ENCODE assay signal across 9 mouse cellular contexts in the genomic region with DNA sequence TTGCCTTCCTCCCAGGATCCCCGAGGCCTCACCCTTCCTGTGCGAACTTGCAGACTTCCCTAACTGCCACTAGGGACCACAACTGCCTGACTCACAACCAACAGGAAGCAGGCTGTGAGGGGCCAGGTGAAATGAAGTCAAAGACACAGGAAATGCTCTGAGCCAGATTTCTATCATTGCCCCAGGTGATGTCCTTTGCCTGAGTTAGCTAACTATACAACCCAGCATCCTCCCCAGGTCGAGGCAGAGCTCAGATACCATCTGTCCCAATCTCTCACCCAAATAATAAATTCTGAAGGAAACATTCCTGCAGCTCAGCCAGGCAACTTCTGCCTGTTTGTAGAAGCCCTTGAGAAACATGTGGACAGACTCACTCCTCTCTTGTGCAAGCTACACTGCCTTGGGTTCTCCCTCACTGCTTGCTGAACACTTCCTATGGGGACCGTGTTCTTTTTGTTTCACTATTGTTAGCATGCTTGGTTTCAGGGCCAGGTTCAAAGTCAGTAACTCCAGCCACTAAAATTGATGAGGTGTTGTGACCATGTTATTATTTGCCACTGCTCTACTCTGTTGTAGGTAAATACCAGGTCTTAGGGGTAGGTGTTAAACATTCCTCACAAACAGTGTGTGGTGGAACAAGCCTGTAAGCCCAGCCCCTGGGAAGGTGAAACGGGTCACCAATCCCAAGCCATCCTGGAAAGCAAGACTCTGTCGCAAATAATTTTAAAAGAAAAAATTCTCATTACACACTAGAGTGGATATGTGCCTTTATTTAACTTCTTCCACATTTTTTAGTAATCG.
DNase-seq lines count a peak whose midpoint lies in the region; ATAC-seq lines count a peak whose summit lies in the region.
"Had no signal": no experiment of that assay in that cellular context is flagged by ENCODE, and none has a peak within 500 bp of the region (broad histone marks: within the 10 kb centered on the region; RNA-seq: fewer than 3 reads in every experiment).

No protein-coding gene starts in this region.

- 0 out of 2 replicates have a peak, but pooled peaks cover 4% of the 10 kb centered on the region for H3K4me1 ChIP-seq in liver, embryonic 15.5 days (replicated peaks)
- H3K4me1 ChIP-seq in forebrain, embryonic 16.5 days (replicated peaks; ENCODE audit: control insufficient read depth, insufficient read depth, low read length), result no peaks in the 10 kb centered on the region
- H3K4me1 ChIP-seq: neural tube, embryonic 12.5 days had no signal

- no peak overlapping the region for H3K9ac ChIP-seq in liver, embryonic 15.5 days
- H3K9ac ChIP-seq in forebrain, embryonic 16.5 days (replicated peaks; ENCODE audit: low read depth, low read length), result no peak overlapping the region
- H3K9ac ChIP-seq: neural tube, embryonic 12.5 days had no signal

- WGBS in liver, embryonic 15.5 days (ENCODE audit: insufficient replicate concordance), result 24% methylated on average over 7 of the region's 7 CpGs
- 78% methylated on average over 7 of the region's 7 CpGs for WGBS in forebrain, embryonic 16.5 days

- H3K9me3 ChIP-seq in liver, embryonic 15.5 days (replicated peaks), result no peaks in the 10 kb centered on the region
- H3K9me3 ChIP-seq in forebrain, embryonic 16.5 days (ENCODE audit: control insufficient read depth, low read length), result no peaks in the 10 kb centered on the region
- H3K9me3 ChIP-seq: neural tube, embryonic 12.5 days had no signal

- peak; percentile 76 for ATAC-seq in CD4-positive, CD25-positive, alpha-beta regulatory T cell, adult 4 months
- ATAC-seq in liver, embryonic 15.5 days (ENCODE audit: insufficient read depth), result peak; percentile 42; the same call in 1 of the 2 replicates
- ATAC-seq in forebrain, embryonic 16.5 days, result no peak

- peak overlapping the region; percentile 59 for H3K27ac ChIP-seq in liver, embryonic 15.5 days (replicated peaks)
- no peak overlapping the region for H3K27ac ChIP-seq in forebrain, embryonic 16.5 days (ENCODE audit: low read length)
- H3K27ac ChIP-seq: neural tube, embryonic 12.5 days had no signal

- H3K4me2 ChIP-seq in liver, embryonic 15.5 days, result no peak overlapping the region; the same call in 1 of the 2 replicates
- H3K4me2 ChIP-seq in forebrain, embryonic 16.5 days (ENCODE audit: low read length), result no peak overlapping the region
- H3K4me2 ChIP-seq: neural tube, embryonic 12.5 days had no signal

- H3K36me3 ChIP-seq in liver, embryonic 15.5 days (replicated peaks), result no peaks in the 10 kb centered on the region
- H3K36me3 ChIP-seq in splenic B cell, adult 2 months (ENCODE audit: control insufficient read depth, insufficient read depth, low read length, poor library complexity, severe bottlenecking), result no peaks in the 10 kb centered on the region
- no peaks in the 10 kb centered on the region for H3K36me3 ChIP-seq in forebrain, embryonic 16.5 days (ENCODE audit: control insufficient read depth, insufficient read depth)
- H3K36me3 ChIP-seq: neural tube, embryonic 12.5 days had no signal

- H3K27me3 ChIP-seq in liver, embryonic 15.5 days, result no peaks in the 10 kb centered on the region
- H3K27me3 ChIP-seq in splenic B cell, adult 2 months (ENCODE audit: control insufficient read depth, insufficient read depth, low read length, poor library complexity, severe bottlenecking), result no peaks in the 10 kb centered on the region
- H3K27me3 ChIP-seq in forebrain, embryonic 16.5 days (replicated peaks; ENCODE audit: control insufficient read depth, insufficient read depth, low read length), result no peaks in the 10 kb centered on the region
- H3K27me3 ChIP-seq: neural tube, embryonic 12.5 days had no signal

- DNase-seq in adrenal gland, postnatal 36 days, result peak; percentile 31 to 53
- peak; percentile 43 for DNase-seq in heart, postnatal 4 days
- peak; percentile 56 for DNase-seq in splenic B cell, adult 2 months (ENCODE audit: low read depth, low spot score)
- no peak for DNase-seq in neural tube, embryonic 10.5 days (ENCODE audit: extremely low spot score, low spot score)
- DNase-seq in cerebellum, postnatal 14 days, result no peak

- no peak overlapping the region for H3K4me3 ChIP-seq in liver, embryonic 15.5 days (replicated peaks)
- H3K4me3 ChIP-seq in forebrain, embryonic 16.5 days (replicated peaks; ENCODE audit: low read length), result no peak overlapping the region
- H3K4me3 ChIP-seq: neural tube, embryonic 12.5 days had no signal

Comparison
In these comparisons a context has a peak if more than half of its experiments do, and no peak if none do; other contexts are left out.
1. DNase-seq: peak in adrenal gland, postnatal 36 days (2 of 2), heart, postnatal 4 days (single experiment) and splenic B cell, adult 2 months (single experiment); none in neural tube, embryonic 10.5 days (single experiment) and cerebellum, postnatal 14 days (0 of 2).